Mouse (Mus musculus) intestine, embryonic 16.5 days (tissue): ENCODE measurements at regions not wholly inside any gene's neighbourhood (a gene's known extent, or its start where the extent isn't known, plus 50 kb on each side); places are given as distances from the start of the nearest gene placed in this dataset.
"Not testable (repeated sequence)": the region's sequence is repeated elsewhere in the genome, so short reads cannot be mapped to it uniquely, and the experiment has no call there.

ENCODE experiments used
- ATAC-seq: fragments of 200-750 bp; cut with Nextera tagmentation; 2 replicates; pipeline ENCODE4 v1.8.0; 2017; ENCODE audit warnings: moderate TSS enrichment, moderate library complexity
- H3K27ac ChIP-seq: fragments of 300-500 bp; sonication (generic); 2 replicates; pipeline ENCODE4 v1.5.1; 2014; ENCODE audit warnings: mild to moderate bottlenecking, low read length
- H3K27me3 ChIP-seq: fragments of 300-500 bp; sonication (generic); replicated peaks from 2 replicates; pipeline ENCODE4 v1.6.1; 2014; ENCODE audit warnings: low read length, control low read depth, mixed read lengths; ENCODE audit not compliant: control insufficient read depth, insufficient read depth
- H3K36me3 ChIP-seq: fragments of 300-500 bp; sonication (generic); 2 replicates; pipeline ENCODE4 v1.6.1; 2014; ENCODE audit warnings: low read length, control low read depth; ENCODE audit not compliant: control insufficient read depth, insufficient read depth
- H3K4me1 ChIP-seq: fragments of 300-500 bp; sonication (generic); 2 replicates; pipeline ENCODE4 v1.6.1; 2014; ENCODE audit warnings: low read length, control low read depth, mixed read lengths; ENCODE audit not compliant: control insufficient read depth, insufficient read depth
- H3K4me2 ChIP-seq: fragments of 300-500 bp; sonication (generic); 2 replicates; pipeline ENCODE4 v1.6.1; 2014; ENCODE audit warnings: low read depth, low read length, control low read depth
- H3K4me3 ChIP-seq: fragments of 300-500 bp; sonication (generic); 2 replicates; pipeline ENCODE4 v1.5.1; 2014; ENCODE audit warnings: mild to moderate bottlenecking, low read length
- H3K9ac ChIP-seq: fragments of 300-500 bp; sonication (generic); 2 replicates; pipeline ENCODE4 v1.6.1; 2014; ENCODE audit warnings: low read depth, low read length
- H3K9me3 ChIP-seq: fragments of 300-500 bp; sonication (generic); 2 replicates; pipeline ENCODE4 v1.6.1; 2016; ENCODE audit warnings: low read length, control low read depth; ENCODE audit not compliant: control insufficient read depth
- WGBS: fragments of 180-500 bp; shearing (Covaris S2); extraction: QIAGEN DNeasy Blood & Tissue Kit; methylation state at CpG from one replicate; pipeline ENCODE4 v1.1.7; 2014; 5-methylcytosine and 5-hydroxymethylcytosine counted together

DNA sequence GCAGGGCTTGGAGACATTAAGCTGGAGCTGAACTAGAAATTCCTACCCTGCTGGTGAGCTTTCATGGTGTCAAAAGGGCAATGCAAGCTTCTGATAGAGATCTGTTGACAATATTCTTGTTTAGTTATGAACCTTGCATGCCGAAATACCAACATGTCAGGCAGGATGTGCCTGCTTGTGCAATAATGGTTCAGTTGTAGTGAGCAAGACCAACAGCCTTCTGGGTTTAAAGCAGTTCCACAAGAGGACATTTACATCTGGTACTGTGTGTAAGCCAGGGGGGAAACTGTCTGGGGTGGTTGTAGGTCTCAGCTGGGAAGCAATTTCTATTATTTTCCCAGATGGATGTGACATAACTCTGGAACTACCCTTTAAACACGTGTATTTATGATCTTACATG is 987.6 kb upstream of the Gm38303 start:
- ATAC-seq: no peak
- no peak overlapping the region for H3K27ac ChIP-seq
- H3K27me3 ChIP-seq: no peaks in the 10 kb centered on the region
- H3K9ac ChIP-seq: no peak overlapping the region
- no peak overlapping the region for H3K4me2 ChIP-seq
- 57% methylated on average over 2 of the region's 2 CpGs for WGBS
- H3K36me3 ChIP-seq: no peaks in the 10 kb centered on the region
- H3K4me1 ChIP-seq: no peaks in the 10 kb centered on the region
- no peaks in the 10 kb centered on the region for H3K9me3 ChIP-seq
- no peak overlapping the region for H3K4me3 ChIP-seq

DNA sequence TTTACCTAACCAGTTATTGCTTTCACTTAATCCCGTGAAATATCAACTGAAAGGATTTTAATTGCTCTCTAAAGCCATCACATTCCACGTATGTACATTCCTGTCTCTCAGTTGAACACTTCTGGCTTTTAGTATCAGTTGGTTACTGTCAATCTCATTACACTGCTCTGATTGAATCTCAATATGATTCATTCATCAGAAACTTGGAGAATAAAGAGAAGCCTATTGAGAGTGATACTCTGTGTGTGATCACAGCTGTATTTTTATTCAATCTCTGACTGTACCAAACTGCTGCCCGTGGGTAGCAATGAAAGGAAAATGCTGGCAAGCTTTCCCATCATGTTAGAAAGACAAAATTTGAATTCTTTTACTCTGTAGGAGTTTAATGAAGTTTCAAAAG is 957.5 kb upstream of the Gm38303 start:
- Histone ChIP-seq H3K27me3 (no peaks in the 10 kb centered on the region), H3K4me1 (no peaks in the 10 kb centered on the region), H3K4me3 (no peak overlapping the region), H3K27ac (no peak overlapping the region), H3K9ac (no peak overlapping the region), H3K36me3 (no peaks in the 10 kb centered on the region), H3K4me2 (no peak overlapping the region), H3K9me3 (no peaks in the 10 kb centered on the region)
- 74% methylated on average over 3 of the region's 3 CpGs for WGBS
- ATAC-seq: no peak

DNA sequence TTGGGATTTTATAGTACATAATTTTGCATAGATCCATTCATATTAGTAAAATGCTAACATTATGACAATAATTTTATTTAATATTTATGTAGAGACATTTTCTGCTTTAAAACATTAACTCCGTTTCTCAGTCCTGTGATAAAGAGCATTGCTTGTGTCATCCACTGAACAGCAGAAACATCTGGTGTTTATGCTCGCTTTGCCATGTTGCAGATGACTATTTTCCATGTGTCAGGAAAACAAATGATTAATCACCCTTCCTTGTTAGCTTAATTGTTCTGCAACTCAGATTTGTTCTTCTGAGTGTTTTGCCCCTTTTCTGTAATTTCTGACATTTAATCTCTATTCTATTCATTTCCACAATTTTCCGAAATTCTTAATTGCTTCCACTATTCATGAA is 925.6 kb upstream of the Gm38303 start:
- Histone ChIP-seq H3K4me1 (no peaks in the 10 kb centered on the region), H3K4me2 (no peak overlapping the region), H3K36me3 (no peaks in the 10 kb centered on the region), H3K27me3 (no peaks in the 10 kb centered on the region), H3K4me3 (no peak overlapping the region), H3K27ac (no peak overlapping the region), H3K9ac (no peak overlapping the region), H3K9me3 (no peaks in the 10 kb centered on the region)
- ATAC-seq: no peak
- WGBS: 73% methylated on average over 3 of the region's 3 CpGs

DNA sequence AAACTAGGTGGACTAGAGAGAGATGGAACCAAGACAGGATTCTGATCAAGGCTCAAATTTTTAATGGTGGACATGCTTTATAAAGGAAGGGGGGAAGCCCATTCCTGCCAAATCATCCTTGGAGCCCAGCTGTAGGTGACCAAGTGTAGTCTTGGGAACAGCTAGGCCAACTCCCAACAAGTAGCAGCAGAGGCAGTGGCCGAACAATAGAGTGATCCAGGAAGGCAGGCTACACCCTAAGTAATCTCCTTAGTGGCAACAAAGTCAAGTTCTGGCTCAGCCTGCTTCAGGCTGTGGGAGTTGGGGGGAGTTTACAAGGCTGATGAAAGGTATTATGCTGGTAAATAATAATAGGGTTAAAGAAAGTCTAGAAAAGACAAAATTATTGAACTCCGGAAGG is 878.5 kb upstream of the Gm38303 start:
- WGBS: 84% methylated on average over 2 of the region's 2 CpGs
- ATAC-seq: no peak
- H3K27ac ChIP-seq: no peak overlapping the region
- H3K4me2 ChIP-seq: no peak overlapping the region
- H3K36me3 ChIP-seq: no peaks in the 10 kb centered on the region
- H3K9me3 ChIP-seq: no peaks in the 10 kb centered on the region
- no peak overlapping the region for H3K4me3 ChIP-seq
- H3K4me1 ChIP-seq: no peaks in the 10 kb centered on the region
- H3K27me3 ChIP-seq: no peaks in the 10 kb centered on the region
- H3K9ac ChIP-seq: no peak overlapping the region

DNA sequence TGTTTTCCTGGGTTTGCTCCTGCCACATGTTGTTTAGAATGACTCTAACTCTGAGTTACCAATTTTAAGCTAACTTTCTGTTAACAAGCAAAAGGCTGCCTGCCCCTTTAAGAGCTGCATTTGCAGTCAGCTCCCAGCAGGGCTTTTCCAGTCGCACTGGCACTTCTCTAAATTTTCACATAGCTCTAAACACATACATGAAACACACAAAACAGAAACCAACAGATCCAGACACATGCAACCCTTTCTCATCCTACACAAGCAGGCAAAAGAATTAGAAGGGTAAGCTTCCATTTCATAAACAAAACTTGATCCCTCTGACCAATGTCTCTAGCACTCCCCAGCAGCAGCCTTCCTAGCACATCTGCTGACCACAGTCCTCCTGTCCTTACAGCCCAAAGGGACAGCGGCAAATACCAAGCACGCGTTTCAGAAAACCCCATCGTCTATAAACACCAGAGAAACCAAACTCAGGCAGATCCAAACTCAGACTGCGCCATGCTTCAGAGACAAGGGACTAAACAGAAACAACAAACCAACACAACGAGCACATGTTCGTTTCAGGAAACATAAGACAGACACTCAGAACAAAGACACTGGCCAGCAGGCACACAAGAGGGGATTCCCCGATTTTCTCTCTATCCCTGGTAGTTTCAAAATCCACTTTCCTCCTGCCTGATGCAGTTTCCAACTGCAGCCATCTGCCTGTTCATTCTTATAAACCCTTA is 877.6 kb upstream of the Gm38303 start:
- H3K4me1 ChIP-seq, H3K9ac ChIP-seq, H3K27ac ChIP-seq, H3K27me3 ChIP-seq, H3K36me3 ChIP-seq, ATAC-seq, H3K4me3 ChIP-seq, H3K9me3 ChIP-seq: not testable (repeated sequence)
- peak overlapping the region; percentile 30; the same call in 1 of the 2 replicates for H3K4me2 ChIP-seq
- 32% methylated on average over 9 of the region's 9 CpGs for WGBS

DNA sequence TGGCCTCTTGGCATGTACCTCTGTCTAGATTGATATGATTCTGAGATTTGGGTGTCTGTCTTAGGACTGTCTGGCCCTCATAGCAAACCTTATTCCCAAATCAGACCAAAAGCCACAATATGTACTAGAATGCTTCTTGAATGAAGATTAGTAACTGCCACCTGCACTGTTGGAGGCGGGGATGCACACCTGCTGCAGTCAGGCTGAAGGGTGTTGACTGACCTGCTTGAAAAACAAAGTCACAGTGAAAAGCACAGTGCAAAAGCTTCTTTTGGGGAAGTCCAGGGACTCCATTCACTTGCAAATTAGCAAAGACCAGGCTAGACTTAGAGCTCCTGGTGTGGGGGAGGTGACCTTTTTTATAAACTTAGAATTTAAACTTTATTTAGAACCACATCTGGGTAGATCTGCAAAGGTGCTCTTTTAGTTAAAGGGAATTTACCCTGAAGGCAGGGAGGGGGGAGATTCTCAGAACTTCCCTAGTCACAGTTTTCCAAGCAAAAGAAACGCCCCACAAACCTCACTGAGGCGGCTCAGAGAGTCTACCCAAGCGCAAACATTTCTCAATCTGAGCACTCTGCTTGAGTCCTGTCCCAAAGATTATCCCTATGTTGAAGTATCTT is 876.9 kb upstream of the Gm38303 start:
- H3K4me2 ChIP-seq, H3K9me3 ChIP-seq, H3K9ac ChIP-seq, H3K36me3 ChIP-seq, H3K27me3 ChIP-seq, ATAC-seq, H3K4me1 ChIP-seq, H3K27ac ChIP-seq, H3K4me3 ChIP-seq: not testable (repeated sequence)
- WGBS: 62% methylated on average over 4 of the region's 4 CpGs

DNA sequence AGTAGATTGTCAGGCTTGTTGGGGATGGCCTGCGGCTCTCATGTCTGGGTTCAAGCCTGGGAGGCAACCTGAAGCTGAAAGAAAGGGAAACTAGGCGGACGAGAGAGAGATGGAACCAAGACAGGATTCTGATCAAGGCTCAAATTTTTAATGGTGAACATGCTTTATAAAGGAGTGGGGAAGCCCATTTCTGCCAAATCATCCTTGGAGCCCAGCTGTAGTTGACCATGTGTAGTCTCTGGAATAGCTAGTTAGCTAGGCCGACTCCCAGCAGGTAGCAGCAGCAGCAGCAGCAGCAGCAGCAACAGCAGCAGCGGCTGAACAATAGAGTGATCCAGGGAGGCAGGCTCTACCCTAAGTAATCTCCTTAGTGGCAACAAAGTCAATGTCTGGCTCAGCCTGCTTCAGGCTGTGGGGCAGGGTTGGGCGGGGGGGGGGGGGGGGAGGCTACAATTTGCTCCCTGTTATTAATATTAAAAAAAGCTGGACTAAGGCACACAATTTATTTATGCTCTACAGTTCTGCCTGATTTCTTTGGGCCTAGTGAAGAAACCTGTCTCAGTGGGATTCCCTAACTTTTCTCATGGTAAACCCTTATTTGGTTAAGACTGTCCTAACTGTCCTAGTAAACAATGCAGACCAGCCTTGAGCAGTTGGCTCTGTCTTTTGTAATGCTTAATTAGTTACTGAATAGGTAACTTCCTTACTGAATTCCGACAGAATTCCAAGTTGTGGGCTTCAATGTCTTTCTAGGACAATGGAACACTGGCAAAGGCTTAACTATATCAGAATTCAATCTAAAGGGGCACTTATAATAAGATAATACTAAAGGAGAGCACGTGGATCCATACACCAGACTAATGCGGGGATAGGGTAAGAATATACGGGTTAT is 875.7 kb upstream of the Gm38303 start:
- H3K4me3 ChIP-seq, ATAC-seq, H3K36me3 ChIP-seq, H3K4me1 ChIP-seq, H3K27ac ChIP-seq, H3K9ac ChIP-seq, H3K4me2 ChIP-seq, H3K9me3 ChIP-seq, H3K27me3 ChIP-seq: not testable (repeated sequence)
- WGBS: 76% methylated on average over 10 of the region's 10 CpGs

DNA sequence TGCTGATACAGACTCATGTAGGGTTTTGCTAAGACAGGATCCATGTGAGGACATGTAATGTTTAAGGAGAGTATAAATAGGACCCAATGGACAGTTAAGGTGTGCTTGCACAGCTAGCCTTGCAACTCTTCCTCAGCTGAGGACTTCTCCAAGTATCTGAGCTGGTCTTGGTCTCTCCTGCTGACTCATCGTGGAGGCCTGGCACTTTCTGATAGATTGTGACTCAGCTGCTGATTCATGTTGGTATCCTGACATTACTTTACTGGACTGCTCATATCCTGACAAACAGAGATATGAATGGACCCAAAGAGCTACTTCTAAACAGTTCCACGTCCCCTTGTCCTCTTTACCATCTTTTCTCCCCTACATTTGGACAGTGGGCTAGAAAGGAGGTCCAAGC is 838.5 kb upstream of the Gm38303 start:
- Histone ChIP-seq H3K4me3 (no peak overlapping the region), H3K36me3 (no peaks in the 10 kb centered on the region), H3K4me1 (no peaks in the 10 kb centered on the region), H3K4me2 (no peak overlapping the region), H3K27me3 (no peaks in the 10 kb centered on the region), H3K9ac (no peak overlapping the region), H3K27ac (no peak overlapping the region), H3K9me3 (no peaks in the 10 kb centered on the region)
- no peak for ATAC-seq
- 60% methylated on average over 2 of the region's 2 CpGs for WGBS

DNA sequence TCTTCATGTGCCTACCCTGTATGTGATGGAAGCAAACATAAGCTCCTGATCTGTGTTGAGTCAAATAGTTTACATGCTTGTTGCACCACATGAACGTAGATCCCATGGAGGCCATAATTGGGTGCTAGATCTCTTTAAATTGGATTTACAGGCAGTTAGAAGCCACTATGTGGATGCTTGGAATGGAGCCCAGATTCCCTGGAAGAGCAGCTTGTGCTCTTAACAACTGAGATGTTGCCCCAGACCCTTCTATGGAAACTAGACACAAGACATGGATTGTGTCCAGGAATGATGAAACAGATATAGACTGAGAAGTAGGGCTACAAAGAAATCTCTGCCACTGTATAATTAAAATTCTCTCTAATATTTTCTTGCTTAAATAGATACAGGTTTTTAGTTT is 819.9 kb upstream of the Gm38303 start:
- no peak for ATAC-seq
- H3K9me3 ChIP-seq: no peaks in the 10 kb centered on the region
- no peak overlapping the region for H3K27ac ChIP-seq
- no peak overlapping the region for H3K4me2 ChIP-seq
- 67% methylated on average over 1 of the region's 1 CpGs for WGBS
- no peaks in the 10 kb centered on the region for H3K36me3 ChIP-seq
- no peaks in the 10 kb centered on the region for H3K4me1 ChIP-seq
- H3K27me3 ChIP-seq: no peaks in the 10 kb centered on the region
- H3K4me3 ChIP-seq: no peak overlapping the region
- H3K9ac ChIP-seq: no peak overlapping the region
